Mouse (Mus musculus): ENCODE measurements at regions not wholly inside any gene's neighbourhood (a gene's known extent, or its start where the extent isn't known, plus 50 kb on each side); places are given as distances from the start of the nearest gene placed in this dataset.

DNA sequence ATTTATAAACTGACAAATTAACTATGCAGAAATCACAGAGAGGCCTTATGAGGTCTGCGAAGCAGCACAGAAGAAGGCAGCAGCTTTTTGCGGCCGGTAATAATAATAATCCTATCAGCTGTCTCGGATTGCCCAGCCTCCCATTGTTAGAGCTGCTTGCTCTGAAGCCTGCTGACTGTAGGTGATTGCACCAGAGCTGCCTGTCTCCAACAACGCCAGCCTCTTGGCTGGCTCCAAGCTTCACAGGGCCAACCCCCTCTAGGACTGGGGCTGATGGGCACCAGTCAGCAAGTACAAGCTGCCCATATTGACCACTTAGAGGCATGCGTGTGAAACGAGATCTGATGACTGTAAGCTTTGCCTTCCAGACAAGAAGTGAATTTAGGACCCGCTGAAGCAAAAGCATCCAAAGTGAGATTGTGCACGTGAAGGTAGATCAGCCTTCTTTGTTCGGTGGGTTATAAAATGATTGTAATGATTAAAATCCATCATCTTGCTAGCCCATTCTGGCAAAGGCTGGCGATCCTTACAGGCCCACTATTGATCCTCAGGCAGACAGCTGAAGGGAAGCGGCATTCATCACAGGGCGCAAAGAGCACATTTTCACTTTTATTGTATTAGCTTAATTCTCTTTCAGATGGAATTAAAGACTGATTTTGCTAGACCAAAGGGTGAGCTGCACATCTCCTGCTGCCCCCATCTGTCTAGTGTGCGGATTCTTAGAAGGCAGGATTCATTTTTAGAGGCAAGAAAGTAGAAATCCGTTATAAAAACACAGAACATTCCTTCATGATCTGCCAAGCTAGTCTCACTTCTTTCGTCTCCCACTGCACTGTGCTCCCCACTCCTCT, 503.2 kb upstream of the Smim15 start:
- no peak for DNase-seq (ENCODE audit: low spot score in 2 of 2)

GRCm38 (mm10) chr13:107540305-107540704, 503.9 kb upstream of the Smim15 start:
- DNase-seq (ENCODE audit: low spot score in 2 of 2) = no peak

- no peak for DNase-seq (ENCODE audit: low spot score in 2 of 2)
These were observed 504.4 kb upstream of the Smim15 start for GRCm38 (mm10) chr13:107539867-107540266.

DNA sequence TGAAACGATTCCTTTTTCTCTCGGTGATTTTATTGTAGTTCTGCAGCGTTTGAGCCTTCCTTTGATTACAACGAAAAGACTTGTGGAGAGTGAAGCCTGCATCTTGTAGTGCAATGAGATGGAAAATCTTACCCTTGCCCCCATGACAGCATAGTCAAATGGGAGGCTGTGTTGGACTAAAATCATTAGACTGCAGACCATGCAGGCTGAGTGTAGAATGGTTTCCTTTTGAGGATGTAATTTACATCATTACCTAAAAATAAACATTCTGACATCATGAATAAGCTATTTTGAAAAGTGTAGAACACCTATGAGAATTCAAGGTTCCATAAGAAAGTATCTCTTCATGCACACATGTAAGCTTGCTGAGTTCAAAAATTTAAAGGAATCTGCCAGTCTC, 504.9 kb upstream of the Smim15 start:
- no peak for DNase-seq (ENCODE audit: low spot score in 2 of 2)

DNA sequence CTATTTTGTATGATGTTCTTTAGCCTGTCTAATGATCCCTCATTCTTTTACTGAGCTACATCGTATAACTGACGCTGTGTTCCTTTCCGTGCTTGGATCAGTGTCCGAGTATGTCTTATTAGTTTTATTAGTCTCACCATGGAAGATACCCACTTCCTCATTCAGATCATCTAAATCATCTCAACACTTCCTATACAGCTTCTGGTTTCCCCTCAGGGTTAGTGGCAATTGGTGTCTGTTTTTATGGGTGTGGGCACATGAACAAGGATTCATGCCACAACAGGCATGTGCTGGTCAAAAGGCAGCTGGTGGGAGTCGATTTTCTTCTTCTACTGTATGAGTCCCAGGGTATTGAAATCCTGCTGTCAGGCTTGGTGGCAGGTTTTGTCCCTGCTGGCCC, 509.0 kb upstream of the Smim15 start:
- DNase-seq (ENCODE audit: low spot score in 2 of 2) = no peak

DNA sequence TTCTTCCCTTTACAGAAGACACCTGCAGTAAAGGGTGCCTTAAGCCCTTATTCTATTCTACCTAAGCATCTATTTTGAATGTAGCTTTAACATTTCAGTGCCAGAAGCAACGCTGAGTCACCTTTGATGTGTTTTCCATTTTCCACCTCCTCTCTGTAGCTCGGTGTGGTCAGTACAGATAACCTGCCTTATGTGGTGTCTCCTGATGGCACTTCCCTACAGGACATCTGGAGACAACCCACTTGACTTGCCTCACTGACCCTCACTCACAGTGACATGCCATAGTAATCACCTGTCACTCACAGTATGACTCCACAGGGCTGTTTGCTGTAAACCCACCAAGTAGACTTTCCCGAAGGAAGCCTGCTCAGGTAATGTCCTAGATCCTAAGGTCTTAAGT, 510.9 kb upstream of the Smim15 start:
- no peak for DNase-seq (ENCODE audit: low spot score in 2 of 2)

GRCm38 (mm10) chr13:107531528-107531927, 509.6 kb upstream of the Kif2a start:
- no peak for DNase-seq (ENCODE audit: low spot score in 2 of 2)

DNA sequence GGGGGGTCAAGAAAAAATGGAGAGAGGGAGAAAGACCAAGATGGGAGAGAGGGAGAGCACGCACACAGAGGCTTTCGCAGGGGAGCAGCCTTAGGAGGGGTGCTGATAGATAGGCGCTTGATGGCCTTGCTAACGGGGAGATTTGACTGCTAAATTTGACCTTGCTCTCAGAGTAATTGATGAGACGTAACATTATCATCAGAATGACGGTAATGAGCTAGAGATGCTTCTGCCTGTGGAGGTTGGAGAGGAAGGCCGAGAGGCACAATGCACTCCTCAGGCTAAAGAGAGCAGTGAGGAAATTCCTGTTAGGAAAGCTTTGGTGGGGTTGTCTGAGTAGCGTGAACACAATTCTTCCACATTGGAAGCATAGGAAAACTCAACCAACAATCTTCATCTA, 509.1 kb upstream of the Kif2a start:
- no peak for DNase-seq (ENCODE audit: low spot score in 2 of 2)

- no peak for DNase-seq (ENCODE audit: low spot score in 2 of 2)
These were observed 508.5 kb upstream of the Kif2a start for GRCm38 (mm10) chr13:107530392-107530791.

DNA sequence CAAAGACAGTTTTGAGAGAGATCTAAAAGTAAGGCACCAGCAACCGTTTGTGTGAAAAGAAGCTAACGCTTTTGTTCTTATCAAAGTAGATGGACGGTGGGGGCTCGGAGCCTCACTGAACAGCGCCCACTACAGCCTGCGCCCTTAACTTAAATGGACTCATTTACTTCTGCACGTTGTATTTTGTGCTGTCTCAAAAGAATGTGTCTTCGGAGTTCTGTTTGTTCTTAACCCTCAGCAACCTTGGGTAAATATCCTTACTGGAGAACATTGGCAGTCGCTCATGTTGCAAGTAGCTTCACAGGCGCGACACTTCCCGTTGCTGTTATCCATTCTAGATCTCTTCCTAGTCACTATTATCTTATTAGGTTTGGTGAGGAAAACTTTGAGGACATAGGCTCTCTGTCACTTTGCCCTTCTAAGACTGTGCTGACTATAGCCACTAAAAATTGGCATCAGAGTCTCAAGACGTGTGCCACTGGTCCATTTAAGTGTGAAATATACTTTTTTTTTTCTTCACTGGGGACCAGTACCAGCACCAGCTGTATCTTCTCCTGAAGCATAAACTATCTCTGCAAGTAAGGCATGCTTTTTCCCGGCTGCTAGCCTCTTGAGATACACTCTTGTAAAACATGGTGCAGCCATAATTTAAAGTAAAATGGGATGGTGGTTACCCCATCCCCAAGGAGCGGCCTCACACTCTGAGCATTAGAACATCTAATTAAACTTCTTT, 507.0 kb upstream of the Kif2a start:
- DNase-seq (ENCODE audit: low spot score in 2 of 2) = no peak

- no peak for DNase-seq (ENCODE audit: low spot score in 2 of 2)
These were observed 501.0 kb upstream of the Kif2a start for GRCm38 (mm10) chr13:107522942-107523341.

DNA sequence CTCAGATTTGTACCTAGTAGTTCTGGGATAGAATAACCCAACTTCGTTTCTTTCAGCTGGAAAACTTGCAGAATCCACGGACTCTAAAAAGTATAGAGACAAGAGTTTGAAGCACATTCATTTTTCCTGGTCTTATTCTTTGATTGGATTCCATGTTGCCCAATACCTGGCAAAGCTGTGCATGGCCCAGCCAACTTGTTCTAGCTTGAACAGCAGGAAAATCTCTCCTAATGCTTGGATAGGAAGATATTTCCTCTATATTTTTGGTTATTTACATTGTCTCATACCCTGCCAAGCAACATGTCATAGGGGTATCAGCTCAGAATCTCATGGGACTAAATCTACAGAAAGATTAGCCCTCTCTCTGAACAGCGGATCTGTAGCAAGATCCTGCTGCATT, 492.3 kb upstream of the Kif2a start:
- no peak for DNase-seq (ENCODE audit: low spot score in 2 of 2)

GRCm38 (mm10) chr13:107513274-107514146, 491.6 kb upstream of the Kif2a start:
- no peak for DNase-seq (ENCODE audit: low spot score in 2 of 2)

GRCm38 (mm10) chr13:107507336-107507735, 485.4 kb upstream of the Kif2a start:
- no peak for DNase-seq (ENCODE audit: low spot score in 2 of 2)

DNA sequence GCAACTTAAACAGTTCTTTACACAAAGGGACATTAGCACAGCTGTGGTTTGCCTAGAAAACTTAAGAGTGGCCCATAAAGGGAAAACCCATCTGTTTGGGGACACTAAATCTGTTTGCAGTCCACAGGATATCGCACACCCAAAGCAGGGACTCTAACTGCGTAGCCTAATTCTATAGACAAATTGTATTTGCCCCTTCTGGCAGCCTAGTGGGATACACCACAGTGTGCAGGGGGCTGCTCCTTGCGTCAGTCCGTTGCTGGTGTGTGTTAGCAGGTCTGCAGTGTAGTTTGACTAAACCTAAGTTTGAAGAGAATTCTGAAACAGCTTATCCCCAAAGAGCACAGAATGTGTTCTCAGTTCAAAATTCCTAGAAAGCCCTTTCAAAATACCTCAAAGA, 484.9 kb upstream of the Kif2a start:
- DNase-seq (ENCODE audit: low spot score in 2 of 2) = no peak

DNA sequence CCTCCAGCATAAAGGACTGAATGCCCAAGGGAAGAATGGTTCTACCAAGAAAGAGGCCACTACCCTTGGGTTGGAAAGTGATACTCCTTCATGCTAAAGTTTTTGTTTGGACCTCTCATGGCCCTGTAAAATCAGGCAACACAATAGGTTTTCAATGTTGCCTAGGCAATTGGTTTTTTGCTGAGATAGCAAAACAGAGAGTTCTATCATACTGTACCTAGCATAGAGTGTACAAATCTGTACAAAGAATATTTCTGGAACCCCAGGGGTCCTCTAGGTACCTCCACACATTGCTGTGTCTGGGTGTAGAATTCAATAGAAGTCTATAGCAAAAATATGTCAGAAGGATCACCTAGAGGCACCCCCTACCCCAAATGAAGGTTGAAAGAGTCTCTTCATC, 483.4 kb upstream of the Kif2a start:
- no peak for DNase-seq (ENCODE audit: low spot score in 2 of 2)

- no peak for DNase-seq (ENCODE audit: low spot score in 2 of 2)
These were observed 480.3 kb upstream of the Kif2a start for GRCm38 (mm10) chr13:107502261-107502660.

DNA sequence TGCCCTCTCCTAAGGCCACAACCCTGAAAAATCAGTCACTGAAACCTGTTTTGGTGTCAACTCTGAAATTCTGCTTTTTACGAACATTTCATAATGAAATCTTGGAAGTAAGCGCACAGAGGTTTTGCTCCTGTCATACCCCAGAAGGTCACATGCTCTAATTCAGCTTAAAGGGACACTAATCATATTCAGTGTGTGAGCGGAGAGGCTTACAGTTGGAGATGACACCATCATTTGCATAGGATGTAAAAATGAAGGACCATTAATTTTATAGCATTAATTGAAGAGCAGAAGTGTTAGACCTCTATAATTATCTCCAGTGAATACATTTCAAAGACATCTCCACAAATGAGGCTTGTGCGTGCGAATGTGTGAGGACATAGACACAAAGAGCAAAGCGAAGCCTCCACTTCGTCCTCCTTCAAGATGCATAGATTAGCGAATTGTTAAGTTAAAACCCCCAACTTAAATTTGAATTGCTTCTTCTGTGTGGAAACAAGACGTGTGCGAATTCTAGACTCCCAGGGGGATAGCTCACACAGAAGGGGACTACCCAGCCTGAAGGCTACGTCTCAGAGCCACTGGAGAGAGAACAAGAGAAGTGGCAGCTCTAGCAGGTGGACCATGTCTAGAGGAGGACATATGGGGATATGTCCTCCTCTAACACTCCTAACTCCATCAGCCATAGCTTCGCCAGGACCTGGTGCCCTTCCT, 479.0 kb upstream of the Kif2a start:
- no peak for DNase-seq (ENCODE audit: low spot score in 2 of 2)

DNA sequence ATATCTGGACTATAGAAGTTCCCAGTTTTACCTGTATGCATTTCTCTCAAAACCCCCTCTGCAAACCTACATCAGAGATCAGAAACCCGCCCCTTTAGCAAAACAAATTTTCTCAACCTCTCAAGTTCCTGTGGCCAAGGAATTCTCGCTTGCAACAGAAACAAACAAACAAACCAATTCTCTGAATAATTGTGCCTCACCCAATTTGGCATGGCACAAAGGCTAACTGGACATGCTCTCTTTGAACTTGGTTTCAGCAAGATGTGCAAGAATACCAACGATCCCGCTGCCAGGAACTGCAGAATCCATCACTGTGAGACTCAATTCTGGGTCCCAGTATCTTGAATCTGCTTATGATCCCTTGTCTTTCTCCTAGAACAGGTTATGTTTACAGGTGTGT, 477.4 kb upstream of the Kif2a start:
- no peak for DNase-seq (ENCODE audit: low spot score in 2 of 2)

- no peak for DNase-seq (ENCODE audit: low spot score in 2 of 2)
These were observed 473.3 kb upstream of the Kif2a start for GRCm38 (mm10) chr13:107495161-107495732.

GRCm38 (mm10) chr13:107493765-107494164, 471.8 kb upstream of the Kif2a start:
- DNase-seq (ENCODE audit: low spot score in 2 of 2) = peak in 1 of 2 experiments; percentile 27

Data from urinary bladder, adult 18-20 months (tissue).